Comparison of ENCODE assay signal across 21 mouse cellular contexts in the genomic region with DNA sequence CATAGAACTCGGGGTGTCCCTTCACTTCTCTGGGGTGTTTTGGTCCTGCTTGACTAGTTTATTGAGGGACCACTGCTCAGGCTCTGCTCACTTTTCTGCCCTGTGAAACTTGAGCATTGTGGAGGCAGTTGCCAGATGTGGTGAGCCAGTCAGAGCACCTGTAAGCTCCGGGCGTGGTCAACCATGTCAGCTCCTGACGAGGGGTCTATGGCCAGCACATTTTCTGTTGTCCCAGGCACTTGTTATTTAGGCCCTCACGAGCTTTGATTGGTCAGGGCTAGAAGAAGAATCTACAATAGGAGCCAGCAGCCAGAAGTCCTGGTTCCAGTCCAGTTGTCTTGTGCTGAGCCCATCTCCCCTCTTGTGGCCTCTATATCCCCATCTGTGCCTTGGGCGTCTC. TPM values are rescaled to one million over a fixed set of nuclear protein-coding genes. Genes with fewer than 3 reads are reported as not detected.
A peak's percentile ranks its signal among the peaks of the same experiment; 100 is the strongest.
DNase-seq lines count a peak whose midpoint lies in the region; ATAC-seq and TF ChIP-seq lines count a peak whose summit lies in the region.
"Had no signal": no experiment of that assay in that cellular context is flagged by ENCODE, and none has a peak within 500 bp of the region (broad histone marks: within the 10 kb centered on the region; RNA-seq: fewer than 3 reads in every experiment).

No protein-coding gene starts in this region.

- peaks cover 67% of the 10 kb centered on the region for H3K36me3 ChIP-seq in forebrain, embryonic 14.5 days (ENCODE audit: control insufficient read depth, insufficient read depth, low read length)
- H3K36me3 ChIP-seq in forebrain, embryonic 11.5 days (ENCODE audit: control insufficient read depth, insufficient read depth, low read length), result peaks cover 9% of the 10 kb centered on the region; the same call in 1 of the 2 replicates
- H3K36me3 ChIP-seq in heart, embryonic 13.5 days, result peaks cover 61% of the 10 kb centered on the region
- H3K36me3 ChIP-seq in heart, postnatal 0 days (replicated peaks; ENCODE audit: control insufficient read depth, insufficient read depth, low read length), result peaks cover 39% of the 10 kb centered on the region

- TF ChIP-seq EP300 in heart, postnatal 0 days (IDR thresholded peaks at IDR 0.05; ENCODE audit: low read depth), result no peak

- no peak overlapping the region for H3K9ac ChIP-seq in forebrain, embryonic 14.5 days (ENCODE audit: low read length)
- no peak overlapping the region for H3K9ac ChIP-seq in forebrain, embryonic 11.5 days (ENCODE audit: low read length)
- no peak overlapping the region for H3K9ac ChIP-seq in heart, embryonic 13.5 days
- no peak overlapping the region for H3K9ac ChIP-seq in heart, postnatal 0 days (replicated peaks; ENCODE audit: low read depth, low read length)
- H3K9ac ChIP-seq: kidney, embryonic 15.5 days; liver, embryonic 13.5 days had no signal

- ATAC-seq in forebrain, embryonic 14.5 days, result no peak
- ATAC-seq in forebrain, embryonic 11.5 days (replicated peaks; ENCODE audit: low FRiP score), result no peak
- ATAC-seq in heart, embryonic 13.5 days (ENCODE audit: extremely low read depth, insufficient number of reproducible peaks, low FRiP score, low TSS enrichment), result no peak
- no peak for ATAC-seq in heart, postnatal 0 days (ENCODE audit: insufficient read depth, low read depth)

- 94% methylated on average over 6 of the region's 6 CpGs for WGBS in forebrain, embryonic 14.5 days
- 93% methylated on average over 6 of the region's 6 CpGs for WGBS in forebrain, embryonic 11.5 days
- 80% methylated on average over 6 of the region's 6 CpGs for WGBS in heart, embryonic 13.5 days
- WGBS in heart, postnatal 0 days, result 86% methylated on average over 6 of the region's 6 CpGs

- no peak for DNase-seq in forebrain, embryonic 14.5 days (ENCODE audit: low spot score)
- DNase-seq in forebrain, embryonic 11.5 days (ENCODE audit: low spot score), result no peak
- no peak for DNase-seq in heart, adult 8-10 months (ENCODE audit: low spot score)
- no peak for DNase-seq in layer of hippocampus, adult 2 months (ENCODE audit: low spot score in 2 of 2)
- no peak for DNase-seq in layer of hippocampus, adult 8-10 months (ENCODE audit: low spot score in 2 of 2)
- DNase-seq in heart, postnatal 0 days (ENCODE audit: low spot score), result no peak
- DNase-seq in right cerebral cortex, adult 2 months (ENCODE audit: low spot score in 2 of 2), result no peak
- DNase-seq: gastrocnemius, postnatal 25 days; layer of hippocampus, adult 9-11 months; liver, embryonic 13.5 days; lung, postnatal 14 days; right cerebral cortex, postnatal 4 days had no signal

- H3K9me3 ChIP-seq in forebrain, embryonic 14.5 days (replicated peaks; ENCODE audit: control insufficient read depth, low read length), result no peaks in the 10 kb centered on the region
- no peaks in the 10 kb centered on the region for H3K9me3 ChIP-seq in forebrain, embryonic 11.5 days (ENCODE audit: control insufficient read depth, low read length)
- H3K9me3 ChIP-seq in heart, embryonic 13.5 days, result no peaks in the 10 kb centered on the region
- no peaks in the 10 kb centered on the region for H3K9me3 ChIP-seq in heart, postnatal 0 days (replicated peaks; ENCODE audit: control insufficient read depth, low read length)
- H3K9me3 ChIP-seq: embryonic facial prominence, embryonic 13.5 days; kidney, embryonic 15.5 days; liver, embryonic 13.5 days had no signal

- TF ChIP-seq CTCF in layer of hippocampus, adult 2 months (conservative IDR thresholded peaks at IDR 0.05), result no peak
- no peak for TF ChIP-seq CTCF in heart, postnatal 0 days (IDR thresholded peaks at IDR 0.05; ENCODE audit: low read depth)

- 0 out of 2 replicates have a peak overlapping the region, but pooled peaks have one; percentile 49 for H3K27ac ChIP-seq in forebrain, embryonic 14.5 days (ENCODE audit: low read depth, low read length)
- no peak overlapping the region for H3K27ac ChIP-seq in forebrain, embryonic 11.5 days (ENCODE audit: low read depth, low read length)
- peak overlapping the region; percentile 99; the same call in 1 of the 2 replicates for H3K27ac ChIP-seq in heart, embryonic 13.5 days (replicated peaks)
- H3K27ac ChIP-seq in layer of hippocampus, adult 2 months, result peak overlapping the region; percentile 79
- peak overlapping the region; percentile 94; the same call in 1 of the 2 replicates for H3K27ac ChIP-seq in heart, postnatal 0 days (ENCODE audit: low read depth)
- H3K27ac ChIP-seq: liver, embryonic 13.5 days had no signal

- H3K4me2 ChIP-seq in forebrain, embryonic 14.5 days (ENCODE audit: low read length), result no peak overlapping the region
- H3K4me2 ChIP-seq in forebrain, embryonic 11.5 days (ENCODE audit: low read depth, low read length, severe bottlenecking), result no peak overlapping the region
- H3K4me2 ChIP-seq in heart, embryonic 13.5 days, result no peak overlapping the region
- H3K4me2 ChIP-seq in heart, postnatal 0 days (ENCODE audit: low read depth, low read length), result no peak overlapping the region
- H3K4me2 ChIP-seq: embryonic facial prominence, embryonic 13.5 days; kidney, embryonic 15.5 days; liver, embryonic 13.5 days had no signal

- H3K4me1 ChIP-seq in forebrain, embryonic 14.5 days (ENCODE audit: control insufficient read depth, insufficient read depth, low read length), result peaks cover 15% of the 10 kb centered on the region; the same call in 1 of the 2 replicates
- peaks cover 5% of the 10 kb centered on the region; the same call in 1 of the 2 replicates for H3K4me1 ChIP-seq in forebrain, embryonic 11.5 days (replicated peaks; ENCODE audit: control insufficient read depth, insufficient read depth, low read length)
- peaks cover 78% of the 10 kb centered on the region for H3K4me1 ChIP-seq in heart, embryonic 13.5 days
- peaks cover 56% of the 10 kb centered on the region for H3K4me1 ChIP-seq in heart, postnatal 0 days (ENCODE audit: control insufficient read depth, insufficient read depth)

- H3K27me3 ChIP-seq in forebrain, embryonic 14.5 days (replicated peaks; ENCODE audit: control insufficient read depth, insufficient read depth, low read length), result no peaks in the 10 kb centered on the region
- H3K27me3 ChIP-seq in forebrain, embryonic 11.5 days (ENCODE audit: control insufficient read depth, insufficient read depth, low read length), result no peaks in the 10 kb centered on the region
- no peaks in the 10 kb centered on the region for H3K27me3 ChIP-seq in heart, embryonic 13.5 days (replicated peaks)
- no peaks in the 10 kb centered on the region for H3K27me3 ChIP-seq in heart, postnatal 0 days (ENCODE audit: control insufficient read depth, insufficient read depth, low read length)
- H3K27me3 ChIP-seq: embryonic facial prominence, embryonic 13.5 days; kidney, embryonic 15.5 days; liver, embryonic 13.5 days had no signal

- H3K4me3 ChIP-seq in forebrain, embryonic 14.5 days (ENCODE audit: low read depth, low read length), result no peak overlapping the region
- no peak overlapping the region for H3K4me3 ChIP-seq in forebrain, embryonic 11.5 days (ENCODE audit: low read depth, low read length)
- H3K4me3 ChIP-seq in heart, embryonic 13.5 days, result no peak overlapping the region
- H3K4me3 ChIP-seq in layer of hippocampus, adult 2 months, result no peak overlapping the region
- no peak overlapping the region for H3K4me3 ChIP-seq in heart, postnatal 0 days (ENCODE audit: low read depth, low read length)
- H3K4me3 ChIP-seq: embryonic facial prominence, embryonic 13.5 days; kidney, embryonic 15.5 days; liver, embryonic 13.5 days had no signal

RNA-seq across cellular contexts. Expression of gene Phyhd1, which starts 2.2 kb away (rescaled TPM):
- 6.3 and 6.6 TPM in 2 replicates for polyA plus RNA-seq in forebrain, embryonic 14.5 days (2014; fragmentation: Nextera tagmentation; extraction: Ambion mirVana)
- polyA plus RNA-seq in forebrain, embryonic 11.5 days (2014; fragmentation: Nextera tagmentation; extraction: Ambion mirVana), result 3.8 and 3.9 TPM in 2 replicates
- 7.0 and 8.2 TPM in 2 replicates for polyA plus RNA-seq in heart, embryonic 13.5 days (2015; fragmentation: Nextera tagmentation; extraction: Ambion mirVana)
- 100 to 1,000 TPM in 3 of 4 experiments, 10 to 100 TPM in 1; 97.7 to 135 (median 112) TPM for total RNA-seq in heart, adult 8-10 months (2022)
- 10 to 100 TPM; 21.5 to 22.2 TPM for total RNA-seq in layer of hippocampus, adult 2 months (2021)
- 10 to 100 TPM; 19.3 to 33.3 (median 24.4) TPM for total RNA-seq in layer of hippocampus, adult 8-10 months (2022)
- total RNA-seq in heart, postnatal 0 days (2014; rRNA removed; ENCODE audit: low replicate concordance), result 12.9 and 47.1 TPM in 2 replicates
- polyA plus RNA-seq in heart, postnatal 0 days (2015; fragmentation: Nextera tagmentation; extraction: Ambion mirVana), result 14.7 and 15.9 TPM in 2 replicates
- total RNA-seq: megakaryocyte-erythroid progenitor cell, adult 5-6 weeks had no signal

RNA-seq across cellular contexts. Expression of gene Gm28038, which starts 17.0 kb away (rescaled TPM):
- not detected in 2 replicates for polyA plus RNA-seq in forebrain, embryonic 14.5 days (2014; fragmentation: Nextera tagmentation; extraction: Ambion mirVana)
- not detected in 2 replicates for polyA plus RNA-seq in forebrain, embryonic 11.5 days (2014; fragmentation: Nextera tagmentation; extraction: Ambion mirVana)
- polyA plus RNA-seq in heart, embryonic 13.5 days (2015; fragmentation: Nextera tagmentation; extraction: Ambion mirVana), result not detected in 2 replicates
- 1 to 10 TPM in 2 of 4 experiments, not detected in 2; 1.3 to 3.7 TPM for total RNA-seq in heart, adult 8-10 months (2022)
- not detected for total RNA-seq in layer of hippocampus, adult 2 months (2021)
- total RNA-seq in layer of hippocampus, adult 8-10 months (2022), result not detected
- total RNA-seq in heart, postnatal 0 days (2014; rRNA removed; ENCODE audit: low replicate concordance), result not detected in 2 replicates
- polyA plus RNA-seq in heart, postnatal 0 days (2015; fragmentation: Nextera tagmentation; extraction: Ambion mirVana), result not detected in 2 replicates
- total RNA-seq: adrenal gland, postnatal 4 days; gastrocnemius, postnatal 25 days; hematopoietic stem cell, adult 5-6 weeks; left cerebral cortex, postnatal 14 days; midbrain, postnatal 0 days had no signal
- polyA plus RNA-seq: embryonic facial prominence, embryonic 13.5 days; kidney, embryonic 15.5 days; liver, embryonic 13.5 days; midbrain, postnatal 0 days; neural tube, embryonic 11.5 days had no signal

RNA-seq across cellular contexts. Expression of gene Dolk, which starts 22.3 kb away (rescaled TPM):
- polyA plus RNA-seq in forebrain, embryonic 14.5 days (2014; fragmentation: Nextera tagmentation; extraction: Ambion mirVana), result 30.2 and 35.4 TPM in 2 replicates
- polyA plus RNA-seq in forebrain, embryonic 11.5 days (2014; fragmentation: Nextera tagmentation; extraction: Ambion mirVana), result 26.2 and 26.3 TPM in 2 replicates
- 27.8 and 30.3 TPM in 2 replicates for polyA plus RNA-seq in heart, embryonic 13.5 days (2015; fragmentation: Nextera tagmentation; extraction: Ambion mirVana)
- total RNA-seq in heart, adult 8-10 months (2022), result 10 to 100 TPM; 20.8 to 25.2 (median 24.1) TPM
- 10 to 100 TPM; 22.1 to 22.2 TPM for total RNA-seq in layer of hippocampus, adult 2 months (2021)
- 10 to 100 TPM; 20.4 to 24.6 (median 23.6) TPM for total RNA-seq in layer of hippocampus, adult 8-10 months (2022)
- 45.4 and 53.8 TPM in 2 replicates for total RNA-seq in heart, postnatal 0 days (2014; rRNA removed; ENCODE audit: low replicate concordance)
- polyA plus RNA-seq in heart, postnatal 0 days (2015; fragmentation: Nextera tagmentation; extraction: Ambion mirVana), result 27.2 and 32.8 TPM in 2 replicates

RNA-seq across cellular contexts. Expression of gene Nup188, which starts 22.4 kb away (rescaled TPM):
- polyA plus RNA-seq in forebrain, embryonic 14.5 days (2014; fragmentation: Nextera tagmentation; extraction: Ambion mirVana), result 25.6 and 30.3 TPM in 2 replicates
- polyA plus RNA-seq in forebrain, embryonic 11.5 days (2014; fragmentation: Nextera tagmentation; extraction: Ambion mirVana), result 65.8 and 67.0 TPM in 2 replicates
- polyA plus RNA-seq in heart, embryonic 13.5 days (2015; fragmentation: Nextera tagmentation; extraction: Ambion mirVana), result 22.2 and 25.7 TPM in 2 replicates
- 10 to 100 TPM; 15.3 to 19.8 (median 16.4) TPM for total RNA-seq in heart, adult 8-10 months (2022)
- total RNA-seq in layer of hippocampus, adult 2 months (2021), result 10 to 100 TPM; 19.0 to 25.9 TPM
- total RNA-seq in layer of hippocampus, adult 8-10 months (2022), result 10 to 100 TPM; 18.6 to 22.4 (median 20.6) TPM
- total RNA-seq in heart, postnatal 0 days (2014; rRNA removed; ENCODE audit: low replicate concordance), result 24.6 and 32.3 TPM in 2 replicates
- 10.5 and 11.0 TPM in 2 replicates for polyA plus RNA-seq in heart, postnatal 0 days (2015; fragmentation: Nextera tagmentation; extraction: Ambion mirVana)

RNA-seq across cellular contexts. Expression of gene Gm28035, which starts 23.4 kb away (rescaled TPM):
- 0.34 and 0.56 TPM in 2 replicates for polyA plus RNA-seq in forebrain, embryonic 14.5 days (2014; fragmentation: Nextera tagmentation; extraction: Ambion mirVana)
- polyA plus RNA-seq in forebrain, embryonic 11.5 days (2014; fragmentation: Nextera tagmentation; extraction: Ambion mirVana), result 0.20 and 0.28 TPM in 2 replicates
- polyA plus RNA-seq in heart, embryonic 13.5 days (2015; fragmentation: Nextera tagmentation; extraction: Ambion mirVana), result 0.19 and 0.27 TPM in 2 replicates
- total RNA-seq in heart, adult 8-10 months (2022), result 1 to 10 TPM; 1.8 to 6.1 (median 3.6) TPM
- total RNA-seq in layer of hippocampus, adult 2 months (2021), result 10 to 100 TPM in 1 of 2 experiments, 1 to 10 TPM in 1; 8.7 to 10.9 TPM
- total RNA-seq in layer of hippocampus, adult 8-10 months (2022), result 10 to 100 TPM in 2 of 4 experiments, 1 to 10 TPM in 2; 6.7 to 11.6 (median 9.9) TPM
- total RNA-seq in heart, postnatal 0 days (2014; rRNA removed; ENCODE audit: low replicate concordance), result 13.9 TPM in 1 of 2 replicates, not detected in the other
- 0.10 and 0.12 TPM in 2 replicates for polyA plus RNA-seq in heart, postnatal 0 days (2015; fragmentation: Nextera tagmentation; extraction: Ambion mirVana)
